Mouse (Mus musculus): ENCODE data around the gene Vamp1. TPM values are rescaled to one million over a fixed set of nuclear protein-coding genes. Genes with fewer than 3 reads are reported as not detected.

The Vamp1 gene
- 10 to 100 TPM; 20.8 to 21.0 TPM for total RNA-seq (2023)

GRCm38 (mm10) chr6:125215148-125215954, at the start of gene Vamp1:
Gene Vamp1, plus strand, starts transcription at chr6:125215551.

GRCm38 (mm10) chr6:125166051-125166751, 49.1 kb upstream of the Vamp1 start, which contains the start of gene Gapdh:
Gene Gapdh, minus strand, starts transcription at chr6:125166467.

GRCm38 (mm10) chr6:125191332-125192015, 23.9 kb upstream of the Vamp1 start, which contains the start of the genes Ncapd2 and Mrpl51:
Gene Ncapd2, minus strand, starts transcription at chr6:125191701.
Gene Mrpl51, plus strand, starts transcription at chr6:125191801.

GRCm38 (mm10) chr6:125231117-125232044, 16.0 kb downstream of the Vamp1 start, which contains the start of gene Tapbpl:
Gene Tapbpl, minus strand, starts transcription at chr6:125231860.

GRCm38 (mm10) chr6:125236782-125237181, 21.4 kb downstream of the Vamp1 start, which contains the start of gene Cd27:
Gene Cd27, minus strand, starts transcription at chr6:125237010.

GRCm38 (mm10) chr6:125285890-125286289, 70.5 kb downstream of the Vamp1 start, which contains the start of gene Tuba3a:
Gene Tuba3a, minus strand, starts transcription at chr6:125286042.

Other genes starting within 250 kb of the Vamp1 start
- not detected for gene Pianp, start 218.9 kb upstream of the Vamp1 start, total RNA-seq (2023)
- 10 to 100 TPM; 68.6 to 81.0 TPM for gene Zfp384, start 206.4 kb upstream of the Vamp1 start, total RNA-seq (2023)
- 10 to 100 TPM; 65.4 to 82.9 TPM for gene Ing4, start 175.8 kb upstream of the Vamp1 start, total RNA-seq (2023)
- gene Acrbp, start 165.9 kb upstream of the Vamp1 start, total RNA-seq (2023) = 10 to 100 TPM; 11.4 to 12.0 TPM
- 10 to 100 TPM in 1 of 2 experiments, 1 to 10 TPM in 1; 8.4 to 12.3 TPM for gene Lpar5, start 147.6 kb upstream of the Vamp1 start, total RNA-seq (2023)
- 100 to 1,000 TPM; 178 to 182 TPM for gene Chd4, start 119.6 kb upstream of the Vamp1 start, total RNA-seq (2023)
- 10 to 100 TPM; 18.6 to 20.5 TPM for gene Nop2, start 83.6 kb upstream of the Vamp1 start, total RNA-seq (2023)
- 10 to 100 TPM; 29.2 to 34.4 TPM for gene Iffo1, start 70.3 kb upstream of the Vamp1 start, total RNA-seq (2023)
- gene Gapdh, start 49.1 kb upstream of the Vamp1 start, total RNA-seq (2023) = 1,000 to 10,000 TPM; 1,481 to 1,483 TPM
- gene Ncapd2, start 23.9 kb upstream of the Vamp1 start, total RNA-seq (2023) = 100 to 1,000 TPM; 185 to 195 TPM
- gene Mrpl51, start 23.8 kb upstream of the Vamp1 start, total RNA-seq (2023) = 10 to 100 TPM; 44.1 to 48.3 TPM
- 10 to 100 TPM; 11.0 to 12.0 TPM for gene Tapbpl, start 16.3 kb downstream of the Vamp1 start, total RNA-seq (2023)
- 1 to 10 TPM in 1 of 2 experiments, under 1 TPM in 1; 0.73 to 2.0 TPM for gene Cd27, start 21.5 kb downstream of the Vamp1 start, total RNA-seq (2023)
- not detected for gene Tuba3a, start 70.5 kb downstream of the Vamp1 start, total RNA-seq (2023)
- gene Ltbr, start 98.3 kb downstream of the Vamp1 start, total RNA-seq (2023) = 10 to 100 TPM; 47.4 to 56.8 TPM
- 10 to 100 TPM; 13.9 to 14.0 TPM for gene Scnn1a, start 105.1 kb downstream of the Vamp1 start, total RNA-seq (2023)
- 100 to 1,000 TPM; 295 to 318 TPM for gene Tnfrsf1a, start 133.8 kb downstream of the Vamp1 start, total RNA-seq (2023)
- gene Plekhg6, start 165.2 kb downstream of the Vamp1 start, total RNA-seq (2023) = not detected